Mouse (Mus musculus) kidney, adult 2 months (tissue): ENCODE measurements around the gene Cox19.

Experiments
- CTCF ChIP-seq: fragments of 200-500 bp; conservative IDR thresholded peaks from 2 replicates; pipeline ENCODE4 v1.5.1; 2011; ENCODE audit warnings: low read depth, mild to moderate bottlenecking, control low read depth, low read length, moderate library complexity, mixed read lengths; ENCODE audit not compliant: insufficient read depth, insufficient read length
- POLR2A ChIP-seq: fragments of 200-500 bp; IDR thresholded peaks from one replicate; pipeline ENCODE4 v1.6.1; 2011; ENCODE audit warnings: low read depth, low read length, control low read depth

DNA sequence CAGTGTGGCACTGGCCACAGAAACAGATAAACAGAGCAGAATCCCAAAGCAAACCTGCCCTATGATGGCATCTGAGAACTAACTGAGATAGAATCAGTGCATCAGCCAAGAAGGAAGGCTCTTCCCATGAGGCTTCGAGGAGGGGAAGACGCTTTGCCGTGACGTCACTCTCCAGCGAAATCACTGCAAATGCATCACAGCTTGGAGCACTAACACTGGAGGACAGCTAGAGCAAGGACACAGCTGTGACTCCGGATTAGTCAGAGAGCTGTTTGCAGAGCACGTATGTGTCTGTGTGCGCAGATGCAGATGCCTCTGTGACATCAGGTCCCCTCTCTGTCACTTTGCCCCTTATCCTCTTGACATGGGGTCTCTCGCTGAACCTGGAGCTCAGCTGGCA, 39.4 kb downstream of the Cox19 start:
- TF ChIP-seq CTCF (no peak), POLR2A (no peak)
